Mouse (Mus musculus) ES-Bruce4 (cell line): ENCODE data around the gene Spryd3.

Experiments used
- CTCF ChIP-seq: IDR thresholded peaks from one replicate; pipeline ENCODE4 v1.8.1; 2011; ENCODE audit warnings: low read depth, low read length
- EP300 ChIP-seq: IDR thresholded peaks from 2 replicates; pipeline ENCODE4 v1.6.1; 2011; ENCODE audit warnings: low read depth, low read length; ENCODE audit not compliant: insufficient read depth
- POLR2A ChIP-seq: IDR thresholded peaks from one replicate; pipeline ENCODE4 v1.8.1; 2011; ENCODE audit warnings: low read length; ENCODE audit not compliant: insufficient read depth

GRCm38 (mm10) chr15:102107689-102108573, 28.1 kb downstream of the Spryd3 start:
- TF ChIP-seq CTCF (peak; percentile 63), POLR2A (no peak), EP300 (no peak)
